Mouse (Mus musculus) myocyte (in vitro differentiated cells): ENCODE measurements at regions not wholly inside any gene's neighbourhood (a gene's known extent, or its start where the extent isn't known, plus 50 kb on each side); places are given as distances from the start of the nearest gene placed in this dataset.
"Not testable (repeated sequence)": the region's sequence is repeated elsewhere in the genome, so short reads cannot be mapped to it uniquely, and the experiment has no call there.

Source experiments
- H3K27me3 ChIP-seq: one replicate; pipeline ENCODE4 v1.6.1; 2011; ENCODE audit not compliant: control insufficient read depth, insufficient read depth, insufficient read length
- H3K36me3 ChIP-seq: one replicate; pipeline ENCODE4 v1.6.1; 2011; ENCODE audit not compliant: control insufficient read depth, insufficient read depth
- H3K4me2 ChIP-seq: one replicate; pipeline ENCODE4 v1.6.1; 2011; ENCODE audit warnings: low read depth, control low read depth
- H3K4me3 ChIP-seq: one replicate; pipeline ENCODE4 v1.5.1; 2011; ENCODE audit warnings: mild to moderate bottlenecking, control low read depth, moderate library complexity
- H3K79me2 ChIP-seq: one replicate; pipeline ENCODE4 v1.6.1; 2011; ENCODE audit not compliant: control insufficient read depth, insufficient read depth
- H3ac ChIP-seq: one replicate; pipeline ENCODE4 v1.6.1; 2011; ENCODE audit not compliant: control insufficient read depth, insufficient read length
- E2F4 ChIP-seq: IDR thresholded peaks from one replicate; pipeline ENCODE4 v1.6.1; 2011; ENCODE audit warnings: mild to moderate bottlenecking, control low read depth, moderate library complexity; ENCODE audit not compliant: insufficient read depth
- TCF12 ChIP-seq: IDR thresholded peaks from one replicate; pipeline ENCODE4 v1.6.1; 2011; ENCODE audit warnings: mild to moderate bottlenecking, control low read depth; ENCODE audit not compliant: poor library complexity, insufficient read depth, severe bottlenecking

DNA sequence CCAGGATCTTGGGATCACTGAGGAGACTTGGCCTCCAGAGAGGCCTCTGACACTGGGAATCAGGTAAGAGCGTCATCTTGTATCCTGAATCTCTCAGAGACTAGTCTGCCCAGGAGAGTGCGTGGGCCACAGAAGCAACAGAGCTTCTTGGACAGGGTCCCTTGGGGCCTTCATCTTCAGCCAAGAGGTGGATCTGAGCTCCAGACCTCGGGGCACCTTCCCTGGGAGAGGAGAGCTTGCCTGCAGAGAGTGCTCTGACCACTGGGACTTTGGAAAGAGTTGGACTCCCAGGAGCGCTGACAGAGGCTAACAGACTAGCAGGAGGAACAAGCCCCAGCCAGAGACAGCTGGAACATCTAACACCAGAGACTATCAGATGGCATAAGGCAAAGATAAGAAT, 73.9 kb upstream of the Gm15319 start:
- not testable (repeated sequence) for H3K4me2 ChIP-seq, H3K4me3 ChIP-seq, H3K27me3 ChIP-seq, H3ac ChIP-seq, H3K36me3 ChIP-seq, H3K79me2 ChIP-seq

DNA sequence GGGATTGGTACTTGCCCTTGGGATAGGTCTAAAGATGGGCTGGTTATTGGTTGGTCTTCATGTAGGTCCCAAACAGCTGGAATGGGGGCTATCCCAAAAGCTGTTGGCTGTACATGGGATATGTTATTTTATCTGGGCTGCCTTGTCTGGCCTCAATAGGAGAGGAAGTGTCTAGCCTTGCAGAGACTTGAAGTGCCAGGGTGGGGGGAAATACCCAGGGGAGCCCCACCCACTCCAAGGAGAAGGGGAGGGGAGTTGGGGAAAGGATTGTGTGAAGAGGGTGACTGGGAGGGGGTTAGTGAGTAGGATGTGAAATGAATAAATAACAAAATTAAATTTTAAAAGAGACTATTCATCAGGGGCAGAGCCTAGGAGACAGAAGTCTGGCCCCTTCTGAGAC, 70.2 kb upstream of the Gm15319 start:
- not testable (repeated sequence) for H3K27me3 ChIP-seq, H3ac ChIP-seq, H3K79me2 ChIP-seq, H3K36me3 ChIP-seq, H3K4me2 ChIP-seq, H3K4me3 ChIP-seq

DNA sequence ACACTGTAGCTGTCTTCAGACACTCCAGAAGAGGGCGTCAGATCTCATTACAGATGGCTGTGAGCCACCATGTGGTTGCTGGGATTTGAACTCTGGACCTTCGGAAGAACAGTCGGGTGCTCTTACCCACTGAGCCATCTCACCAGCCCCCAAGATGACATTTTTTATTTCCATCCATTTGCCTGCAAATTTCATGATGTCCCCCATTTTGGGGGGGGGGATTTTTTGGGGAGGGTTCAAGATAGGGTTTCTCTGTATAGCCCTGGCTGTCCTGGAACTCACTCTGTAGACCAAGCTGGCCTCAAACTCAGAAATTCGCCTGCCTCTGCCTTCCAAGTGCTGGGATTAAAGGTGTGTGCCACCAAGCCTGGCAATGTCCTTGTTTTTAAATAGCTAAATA, 66.5 kb upstream of the Gm15319 start:
- H3K27me3 ChIP-seq, H3K4me3 ChIP-seq, H3K79me2 ChIP-seq, H3ac ChIP-seq, H3K4me2 ChIP-seq, H3K36me3 ChIP-seq: not testable (repeated sequence)

DNA sequence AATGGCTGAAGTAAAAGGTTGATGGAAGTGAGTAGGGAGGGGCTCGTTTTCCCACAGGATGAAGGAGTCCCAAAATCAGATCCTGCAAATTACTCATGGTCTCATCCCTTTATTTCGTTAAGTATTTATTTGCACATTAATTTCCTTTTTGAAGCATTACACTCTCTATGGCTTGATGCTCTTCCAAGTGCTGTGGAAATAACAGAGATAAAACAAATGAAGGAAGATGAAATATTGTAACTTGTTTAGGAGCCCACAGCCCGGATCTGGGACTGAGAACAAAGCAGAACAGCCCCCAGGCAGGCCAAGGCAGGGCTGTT, 61.9 kb upstream of the Gm15319 start:
- not testable (repeated sequence) for H3K36me3 ChIP-seq, H3K27me3 ChIP-seq, H3K4me3 ChIP-seq, H3ac ChIP-seq, H3K79me2 ChIP-seq
- H3K4me2 ChIP-seq: peak overlapping the region; percentile 55

DNA sequence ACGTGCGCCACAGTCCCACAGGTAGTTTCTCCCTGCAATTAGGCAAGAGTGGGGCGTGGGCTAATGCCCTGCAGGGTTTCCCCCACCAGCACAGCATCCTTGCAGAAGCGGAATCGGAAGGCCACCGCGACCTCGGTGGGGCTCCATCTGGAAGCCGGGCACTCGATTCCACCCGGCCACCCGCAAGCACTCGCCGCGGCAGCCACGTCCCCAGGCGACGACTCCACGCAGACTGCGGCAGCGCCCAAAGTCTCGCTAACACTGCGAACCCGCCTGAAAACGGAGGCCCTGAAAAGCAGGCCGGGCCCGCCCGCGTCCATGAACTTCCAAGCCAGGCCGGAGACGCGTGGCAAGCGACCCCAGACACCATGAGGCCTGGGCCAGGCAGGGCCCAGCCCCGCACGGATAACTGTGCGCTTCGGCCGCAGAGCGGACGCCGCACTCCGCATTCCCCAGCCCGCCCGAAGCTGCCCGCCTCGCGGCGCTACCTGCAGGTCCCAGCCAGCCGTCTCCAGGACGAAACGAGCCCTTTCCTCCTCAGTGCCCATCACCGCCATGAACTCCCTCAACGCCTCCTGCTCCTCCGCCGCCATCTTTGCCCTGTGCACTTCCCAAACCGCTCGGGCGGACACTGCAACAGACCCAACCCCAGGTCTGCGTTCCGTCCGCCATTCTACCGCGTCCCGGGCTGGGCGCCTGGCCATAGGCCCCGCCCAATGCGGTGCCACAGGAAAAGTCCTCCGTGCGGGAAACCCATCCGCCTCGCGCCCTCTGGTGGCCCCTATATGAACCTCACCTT, 61.3 kb upstream of the Gm15319 start:
- not testable (repeated sequence) for H3K27me3 ChIP-seq, H3K79me2 ChIP-seq, H3K36me3 ChIP-seq, H3ac ChIP-seq, H3K4me3 ChIP-seq
- peak overlapping the region; percentile 55 for H3K4me2 ChIP-seq
- TF ChIP-seq E2F4 (peak; percentile 59), TCF12 (peak; percentile 21)

DNA sequence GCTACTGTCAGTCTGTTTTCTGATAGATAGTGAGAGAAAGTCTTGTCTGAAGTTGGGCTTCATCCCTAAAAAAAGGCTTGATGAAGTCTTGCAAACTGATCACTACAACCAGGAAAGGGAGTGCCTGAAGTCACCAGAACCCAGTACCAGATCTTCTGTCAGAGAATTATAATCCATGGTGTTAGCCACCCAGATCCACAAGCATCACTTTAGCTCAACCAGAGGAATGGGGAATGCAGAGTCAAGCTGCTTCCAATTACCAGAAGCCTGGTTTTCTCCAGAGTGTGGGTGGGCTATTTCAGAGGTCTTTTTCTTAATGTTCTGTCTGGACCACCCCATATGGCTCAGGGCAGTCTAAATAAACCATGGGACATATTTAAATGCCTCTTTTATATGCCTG, 57.8 kb upstream of the Gm15319 start:
- not testable (repeated sequence) for H3K4me2 ChIP-seq, H3K79me2 ChIP-seq

More for the DNA sequence above, 57.8 kb upstream of the Gm15319 start:
- not testable (repeated sequence) for H3ac ChIP-seq, H3K36me3 ChIP-seq, H3K4me3 ChIP-seq, H3K27me3 ChIP-seq
